Mouse (Mus musculus) liver, embryonic 11.5 days (tissue): Measurements from ENCODE around the gene Olfr971. TPM values are rescaled to one million over a fixed set of nuclear protein-coding genes. Genes with fewer than 3 reads are reported as not detected.
"Not testable (repeated sequence)": the region's sequence is repeated elsewhere in the genome, so short reads cannot be mapped to it uniquely, and the experiment has no call there.

Experiments
- ATAC-seq: fragments of 200-750 bp; cut with Nextera tagmentation; replicated peaks from 2 replicates; pipeline ENCODE4 v1.8.0; 2017; ENCODE audit warnings: moderate number of reproducible peaks, mild to moderate bottlenecking, moderate TSS enrichment, moderate library complexity; ENCODE audit not compliant: low FRiP score
- DNase-seq: peaks from one replicate; pipeline ENCODE4 v3.0.0-alpha.2; 2017; ENCODE audit warnings: low spot score
- H3K27ac ChIP-seq: fragments of 300-500 bp; sonication (generic); 2 replicates; pipeline ENCODE4 v1.5.1; 2014; ENCODE audit warnings: mild to moderate bottlenecking, low read depth, low read length, control low read depth
- H3K27me3 ChIP-seq: fragments of 300-500 bp; sonication (generic); replicated peaks from 2 replicates; pipeline ENCODE4 v1.6.1; 2014; ENCODE audit warnings: low read length, mixed read lengths; ENCODE audit not compliant: control insufficient read depth, insufficient read depth
- H3K36me3 ChIP-seq: fragments of 300-500 bp; sonication (generic); 2 replicates; pipeline ENCODE4 v1.6.1; 2014; ENCODE audit warnings: mild to moderate bottlenecking, low read length, moderate library complexity, mixed read lengths; ENCODE audit not compliant: control insufficient read depth, insufficient read depth
- H3K4me1 ChIP-seq: fragments of 300-500 bp; sonication (generic); replicated peaks from 2 replicates; pipeline ENCODE4 v1.6.1; 2014; ENCODE audit warnings: low read length, mixed read lengths; ENCODE audit not compliant: control insufficient read depth, insufficient read depth
- H3K4me2 ChIP-seq: fragments of 300-500 bp; sonication (generic); 2 replicates; pipeline ENCODE4 v1.6.1; 2014; ENCODE audit warnings: mild to moderate bottlenecking, control low read depth, moderate library complexity
- H3K4me3 ChIP-seq: fragments of 300-500 bp; sonication (generic); 2 replicates; pipeline ENCODE4 v1.5.1; 2014; ENCODE audit warnings: low read depth, low read length, control low read depth
- H3K9ac ChIP-seq: fragments of 300-500 bp; sonication (generic); 2 replicates; pipeline ENCODE4 v1.6.1; 2014; ENCODE audit warnings: low read depth, low read length, control low read depth
- H3K9me3 ChIP-seq: fragments of 300-500 bp; sonication (generic); 2 replicates; pipeline ENCODE4 v1.6.1; 2016; ENCODE audit warnings: low read length, inconsistent platforms, mixed read lengths; ENCODE audit not compliant: control insufficient read depth
- WGBS: fragments of 180-500 bp; shearing (Covaris S2); extraction: QIAGEN DNeasy Blood & Tissue Kit; methylation state at CpG from one replicate; pipeline ENCODE4 v1.1.7; 2014; 5-methylcytosine and 5-hydroxymethylcytosine counted together
- polyA plus RNA-seq: library from polyadenylated mRNA; unstranded; fragments of >200 nt; fragmentation: Nextera tagmentation; extraction: Ambion mirVana; gene quantifications from 2 replicates; pipeline ENCODE4 v1.2.1, GENCODE M21; 2014

Olfr971 gene
- polyA plus RNA-seq, result not detected in 2 replicates

DNA sequence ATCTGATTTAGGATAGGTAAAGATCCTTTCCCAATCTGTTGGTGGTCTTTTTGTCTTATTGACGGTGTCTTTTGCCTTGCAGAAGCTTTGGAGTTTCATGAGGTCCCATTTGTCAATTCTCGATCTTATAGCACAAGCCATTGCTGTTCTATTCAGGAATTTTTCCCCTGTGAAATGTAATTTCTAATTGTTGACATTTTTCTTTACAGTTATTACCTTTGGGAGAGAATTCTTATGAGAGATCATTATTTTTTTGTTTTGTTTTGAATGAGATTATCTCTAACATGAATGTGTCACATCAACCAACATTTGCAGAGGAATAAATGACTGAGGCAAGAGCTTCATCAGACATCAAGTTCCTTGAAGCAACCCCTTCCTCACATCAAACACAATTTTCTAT, at the start of gene Olfr971:
Olfr971 (plus strand) TSS at position 301 of the 400 bp plus-strand sequence.
- not testable (repeated sequence) for H3K4me2 ChIP-seq, H3K9ac ChIP-seq, H3K36me3 ChIP-seq, H3K4me1 ChIP-seq, H3K27ac ChIP-seq, DNase-seq, H3K4me3 ChIP-seq, H3K27me3 ChIP-seq, ATAC-seq, H3K9me3 ChIP-seq
- 88% methylated on average over 1 of the region's 2 CpGs for WGBS

DNA sequence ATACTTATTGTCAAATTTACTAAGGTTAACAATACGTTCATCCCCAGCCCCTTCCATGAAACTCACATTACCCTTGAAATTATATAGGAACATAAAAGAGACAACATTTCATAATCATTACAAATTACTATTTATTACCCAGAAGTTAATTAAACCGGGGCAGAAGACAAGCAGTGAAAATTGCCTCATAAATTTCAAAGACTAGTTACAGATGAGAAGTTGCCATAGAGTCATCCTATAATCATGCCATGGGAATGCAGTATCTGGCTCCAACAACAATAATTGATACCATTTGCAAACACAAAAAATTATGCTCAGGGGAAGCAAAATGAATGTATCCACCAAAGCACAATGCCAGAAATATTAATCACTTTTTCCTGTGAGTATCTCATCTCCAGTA, 46.1 kb upstream of the Olfr971 start, which contains the start of gene Olfr969:
Olfr969 (plus strand) TSS at position 388 of the 400 bp plus-strand sequence.
- Histone ChIP-seq H3K4me1 (no peaks in the 10 kb centered on the region), H3K27ac (no peak within 1 kb of the TSS), H3K4me3 (no peak within 1 kb of the TSS), H3K4me2 (no peak within 1 kb of the TSS), H3K9me3 (no peaks in the 10 kb centered on the region), H3K36me3 (no peaks in the 10 kb centered on the region), H3K9ac (no peak within 1 kb of the TSS), H3K27me3 (no peaks in the 10 kb centered on the region)
- WGBS, result 65% methylated on average over 2 of the region's 2 CpGs
- DNase-seq, result no peak
- ATAC-seq, result no peak

DNA sequence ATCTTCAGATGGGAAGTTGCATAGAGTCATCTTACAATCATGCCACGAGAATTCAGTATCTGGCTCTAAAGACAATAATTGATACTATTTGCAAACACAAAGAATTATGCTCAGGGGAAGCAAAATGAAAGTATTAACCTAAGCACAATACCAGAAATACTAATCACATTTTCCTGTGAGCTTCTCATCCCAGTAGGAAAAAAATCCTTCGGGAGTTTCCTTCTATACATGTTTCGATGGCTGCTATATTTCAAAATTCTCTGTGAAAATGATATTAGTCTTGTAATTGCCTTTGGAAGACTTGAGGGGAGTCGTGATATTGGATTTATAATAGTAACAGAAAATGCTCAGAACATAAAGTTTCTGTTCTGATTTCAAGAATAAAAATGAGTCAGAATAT, 28.1 kb upstream of the Olfr971 start, which contains the start of gene Olfr970:
Olfr970 (plus strand) TSS at position 301 of the 400 bp plus-strand sequence.
- Histone ChIP-seq H3K27me3 (no peaks in the 10 kb centered on the region), H3K36me3 (no peaks in the 10 kb centered on the region), H3K4me1 (no peaks in the 10 kb centered on the region), H3K9me3 (no peaks in the 10 kb centered on the region), H3K9ac (no peak within 1 kb of the TSS), H3K27ac (no peak within 1 kb of the TSS), H3K4me2 (no peak within 1 kb of the TSS), H3K4me3 (no peak within 1 kb of the TSS)
- no peak for ATAC-seq
- 72% methylated on average over 4 of the region's 4 CpGs for WGBS
- DNase-seq, result no peak

DNA sequence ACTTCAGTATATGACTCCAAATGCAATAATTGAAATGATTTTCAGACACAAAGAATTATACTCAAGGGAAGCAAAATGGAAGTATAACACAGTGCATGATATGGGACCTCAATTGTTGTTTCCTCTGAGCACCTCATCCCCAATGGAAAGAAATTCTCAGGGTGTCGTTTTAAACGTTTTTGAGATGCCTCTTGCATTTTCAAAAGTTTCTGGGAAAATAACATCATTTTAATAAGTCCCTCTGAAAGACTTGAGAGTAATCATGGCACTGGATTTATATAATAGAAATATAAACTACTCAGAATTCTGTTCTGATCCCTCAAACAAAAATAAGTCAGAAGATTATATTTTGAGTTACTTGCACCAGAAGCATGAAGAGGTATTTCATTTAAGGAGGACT, 29.4 kb downstream of the Olfr971 start, which contains the start of gene Olfr972:
Olfr972 (plus strand) TSS at position 301 of the 400 bp plus-strand sequence.
- Histone ChIP-seq H3K36me3 (no peaks in the 10 kb centered on the region), H3K9me3 (no peaks in the 10 kb centered on the region), H3K4me2 (no peak within 1 kb of the TSS), H3K4me1 (no peaks in the 10 kb centered on the region), H3K27ac (no peak within 1 kb of the TSS), H3K4me3 (no peak within 1 kb of the TSS), H3K27me3 (no peaks in the 10 kb centered on the region), H3K9ac (no peak within 1 kb of the TSS)
- ATAC-seq (no peak), DNase-seq (no peak)
- WGBS, result 62% methylated on average over 2 of the region's 2 CpGs

DNA sequence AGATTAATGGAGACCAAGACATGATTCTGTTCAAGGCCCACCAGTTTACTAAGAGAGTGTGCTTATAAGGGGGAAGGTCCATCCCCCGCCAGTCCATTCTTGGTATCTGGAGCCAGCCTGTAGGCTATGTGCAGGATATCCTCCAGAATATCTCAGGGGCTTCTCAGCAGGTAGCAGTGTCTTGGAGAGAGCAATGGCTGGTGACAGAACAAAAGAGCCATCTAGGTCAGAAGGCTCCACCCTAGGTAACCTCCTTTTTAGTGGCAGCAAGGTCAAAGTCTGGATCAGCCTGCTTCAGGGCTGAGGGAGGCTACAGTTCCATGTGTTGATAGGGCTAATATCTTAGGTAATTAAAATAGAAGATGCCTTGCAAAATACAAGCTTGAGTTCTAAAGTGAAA, 35.3 kb downstream of the Olfr971 start:
- not testable (repeated sequence) for DNase-seq, H3K4me2 ChIP-seq, H3K9ac ChIP-seq, ATAC-seq, H3K4me1 ChIP-seq, H3K27ac ChIP-seq, H3K27me3 ChIP-seq, H3K4me3 ChIP-seq, H3K9me3 ChIP-seq, H3K36me3 ChIP-seq
- WGBS, result 70% methylated on average over 1 of the region's 1 CpGs

DNA sequence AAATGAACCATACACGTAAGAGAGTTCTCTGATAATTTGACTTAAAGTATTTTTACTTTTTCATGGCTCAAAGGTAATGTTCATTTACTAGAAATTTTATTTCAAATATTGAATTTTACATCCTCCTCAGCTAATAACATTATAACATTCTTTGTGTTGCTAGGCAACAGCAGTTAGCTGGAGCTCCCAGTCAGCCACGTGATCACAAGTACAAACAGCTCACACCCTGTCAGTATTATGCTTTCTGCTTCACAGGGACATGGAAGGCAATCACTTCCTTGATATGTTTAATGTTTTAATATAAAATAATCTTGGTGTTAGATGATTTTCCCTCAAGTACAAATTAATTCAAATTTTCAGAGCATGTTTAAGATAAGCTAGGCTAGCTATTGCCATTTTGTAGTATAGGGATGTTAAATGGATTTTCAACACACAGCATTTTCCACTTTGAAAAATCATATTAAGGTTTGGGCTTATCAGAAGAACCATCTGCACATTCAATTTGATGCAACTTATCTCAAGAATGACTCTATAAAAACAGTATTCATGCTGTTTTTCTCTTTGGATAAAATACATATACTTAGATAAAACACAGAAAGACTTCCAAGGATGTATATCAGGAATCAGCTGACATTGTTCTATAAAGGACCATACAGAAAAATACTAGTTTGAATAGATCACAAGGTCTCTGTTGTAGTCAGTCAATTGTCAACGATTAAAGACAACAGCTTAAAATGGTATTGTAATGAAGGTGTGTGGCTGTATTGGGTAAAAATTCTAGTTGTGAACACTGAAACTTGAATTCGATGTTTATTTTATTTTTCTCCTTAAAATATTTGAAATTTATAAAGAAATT, 41.1 kb downstream of the Olfr971 start:
- H3K4me3 ChIP-seq, ATAC-seq: not testable (repeated sequence)
- no CpG with 5 or more reads among the region's 4 CpGs for WGBS

More for the DNA sequence above, 41.1 kb downstream of the Olfr971 start:
- not testable (repeated sequence) for H3K36me3 ChIP-seq, H3K4me1 ChIP-seq, H3K27ac ChIP-seq, H3K27me3 ChIP-seq, H3K9me3 ChIP-seq, H3K4me2 ChIP-seq, DNase-seq, H3K9ac ChIP-seq

Other genes with a start within 250 kb of the Olfr971 start
- 10.6 and 13.7 TPM in 2 replicates for gene AW551984, start 232.5 kb upstream of the Olfr971 start, polyA plus RNA-seq
- not detected in 2 replicates for gene Olfr148, start 226.2 kb upstream of the Olfr971 start, polyA plus RNA-seq
- gene Olfr960, start 215.5 kb upstream of the Olfr971 start, polyA plus RNA-seq, result not detected in 2 replicates
- not detected in 2 replicates for gene Olfr961, start 191.8 kb upstream of the Olfr971 start, polyA plus RNA-seq
- gene Olfr963, start 169.7 kb upstream of the Olfr971 start, polyA plus RNA-seq, result not detected in 2 replicates
- not detected in 2 replicates for gene Olfr149, start 129.8 kb upstream of the Olfr971 start, polyA plus RNA-seq
- gene Olfr965, start 125.5 kb upstream of the Olfr971 start, polyA plus RNA-seq, result not detected in 2 replicates
- not detected in 2 replicates for gene Olfr150, start 105.9 kb upstream of the Olfr971 start, polyA plus RNA-seq
- not detected in 2 replicates for gene Olfr967, start 90.6 kb upstream of the Olfr971 start, polyA plus RNA-seq
- not detected in 2 replicates for gene Olfr968, start 53.6 kb upstream of the Olfr971 start, polyA plus RNA-seq
- not detected in 2 replicates for gene Olfr969, start 45.9 kb upstream of the Olfr971 start, polyA plus RNA-seq
- not detected in 2 replicates for gene Olfr970, start 28.0 kb upstream of the Olfr971 start, polyA plus RNA-seq
- gene Olfr972, start 29.5 kb downstream of the Olfr971 start, polyA plus RNA-seq, result not detected in 2 replicates
- not detected in 2 replicates for gene Olfr229, start 70.5 kb downstream of the Olfr971 start, polyA plus RNA-seq
- gene Olfr974, start 100.6 kb downstream of the Olfr971 start, polyA plus RNA-seq, result not detected in 2 replicates
- gene Olfr975, start 115.2 kb downstream of the Olfr971 start, polyA plus RNA-seq, result not detected in 2 replicates
- not detected in 2 replicates for gene Olfr976, start 124.3 kb downstream of the Olfr971 start, polyA plus RNA-seq
- gene Olfr978, start 155.2 kb downstream of the Olfr971 start, polyA plus RNA-seq, result not detected in 2 replicates
- gene Olfr979, start 166.6 kb downstream of the Olfr971 start, polyA plus RNA-seq, result not detected in 2 replicates
- gene Olfr980, start 172.7 kb downstream of the Olfr971 start, polyA plus RNA-seq, result not detected in 2 replicates
- not detected in 2 replicates for gene Olfr981, start 184.6 kb downstream of the Olfr971 start, polyA plus RNA-seq
- gene Olfr982, start 237.0 kb downstream of the Olfr971 start, polyA plus RNA-seq, result not detected in 2 replicates